Mouse (Mus musculus) frontal cortex, adult (tissue): ENCODE measurements around the gene Col12a1.

Experiments
- ATAC-seq: cut with Nextera tagmentation; 2 replicates; pipeline ENCODE4 v1.9.2; 2017; ENCODE audit warnings: mild to moderate bottlenecking, moderate library complexity, mixed read lengths; ENCODE audit not compliant: low TSS enrichment

Col12a1 gene

GRCm38 (mm10) chr9:79718481-79719370, at the start of gene Col12a1:
Gene Col12a1 (minus strand): TSS chr9:79718831.
- 0 out of 2 replicates have a peak, but pooled peaks have one; percentile 15 for ATAC-seq

GRCm38 (mm10) chr9:79766991-79767545, 48.4 kb upstream of the Col12a1 start:
- no peak for ATAC-seq

GRCm38 (mm10) chr9:79765329-79765728, 46.7 kb upstream of the Col12a1 start:
- no peak for ATAC-seq

GRCm38 (mm10) chr9:79762519-79762918, 43.9 kb upstream of the Col12a1 start:
- ATAC-seq, result no peak

GRCm38 (mm10) chr9:79760076-79760475, 41.4 kb upstream of the Col12a1 start:
- peak; percentile 38 for ATAC-seq

- peak; percentile 99 for ATAC-seq
These were observed 40.9 kb upstream of the Col12a1 start, which contains the start of gene Cox7a2 for GRCm38 (mm10) chr9:79759385-79760005. Gene Cox7a2 (minus strand): TSS chr9:79759878.

GRCm38 (mm10) chr9:79755311-79755710, 36.7 kb upstream of the Col12a1 start:
- no peak for ATAC-seq

- ATAC-seq, result no peak
These were observed 33.2 kb upstream of the Col12a1 start for GRCm38 (mm10) chr9:79751846-79752245.

GRCm38 (mm10) chr9:79750709-79751108, 32.1 kb upstream of the Col12a1 start:
- ATAC-seq, result 0 out of 2 replicates have a peak, but pooled peaks have one; percentile 26

GRCm38 (mm10) chr9:79745036-79745435, 26.4 kb upstream of the Col12a1 start:
- ATAC-seq, result no peak

GRCm38 (mm10) chr9:79735608-79736007, 17.0 kb upstream of the Col12a1 start:
- no peak for ATAC-seq

- no peak for ATAC-seq
These were observed 11.7 kb upstream of the Col12a1 start for GRCm38 (mm10) chr9:79730301-79730700.

- ATAC-seq, result peak; percentile 60; the same call in 1 of the 2 replicates
These were observed 4.5 kb upstream of the Col12a1 start for GRCm38 (mm10) chr9:79723090-79723489.

GRCm38 (mm10) chr9:79721056-79721455, 2.4 kb upstream of the Col12a1 start:
- peak; percentile 50; the same call in 1 of the 2 replicates for ATAC-seq

GRCm38 (mm10) chr9:79720143-79720542, 1.5 kb upstream of the Col12a1 start:
- ATAC-seq, result no peak

GRCm38 (mm10) chr9:79719451-79719850, 820 bp upstream of the Col12a1 start:
- ATAC-seq, result no peak

GRCm38 (mm10) chr9:79717836-79718475, 675 bp downstream of the Col12a1 start:
- ATAC-seq, result no peak

- ATAC-seq, result peak; percentile 43
These were observed 1.5 kb downstream of the Col12a1 start for GRCm38 (mm10) chr9:79716909-79717835.

GRCm38 (mm10) chr9:79716496-79716895, 2.1 kb downstream of the Col12a1 start:
- ATAC-seq, result no peak

- ATAC-seq, result no peak
These were observed 4.1 kb downstream of the Col12a1 start for GRCm38 (mm10) chr9:79714471-79715045.
